ENCODE assay signal across 24 mouse cellular contexts in genomic region chr15:77444746-77445145, GRCm38 (mm10). TPM values are rescaled to one million over a fixed set of nuclear protein-coding genes. Genes with fewer than 3 reads are reported as not detected.
DNase-seq lines count a peak whose midpoint lies in the region; ATAC-seq and TF ChIP-seq lines count a peak whose summit lies in the region.
"Not testable (repeated sequence)": the region's sequence is repeated elsewhere in the genome, so short reads cannot be mapped to it uniquely, and the experiment has no call there.
"Had no signal": no experiment of that assay in that cellular context is flagged by ENCODE, and none has a peak within 500 bp of the region (broad histone marks: within the 10 kb centered on the region; RNA-seq: fewer than 3 reads in every experiment).

No protein-coding gene starts in this region.

- TF ChIP-seq CTCF in brain, embryonic 14.5 days (IDR thresholded peaks at IDR 0.05; ENCODE audit: borderline replicate concordance, extremely low read depth, insufficient read depth, insufficient read length): not testable (repeated sequence)

- DNase-seq in brain, embryonic 14.5 days (ENCODE audit: low read depth): peak; percentile 53
- peak; percentile 24 for DNase-seq in layer of hippocampus, adult 11-12 months (ENCODE audit: low spot score)
- DNase-seq in layer of hippocampus, postnatal 10 days (ENCODE audit: low spot score in 2 of 2): peak; percentile 7 to 28
- DNase-seq in left cerebral cortex, adult 9 months (ENCODE audit: low spot score in 2 of 2): peak; percentile 14 to 56
- DNase-seq in midbrain, embryonic 14.5 days: peak; percentile 19
- peak; percentile 37 for DNase-seq in right cerebral cortex, postnatal 25 days

- not testable (repeated sequence) for H3K9me3 ChIP-seq in midbrain, embryonic 14.5 days (ENCODE audit: control insufficient read depth, low read length)

- H3K27me3 ChIP-seq in midbrain, embryonic 14.5 days (ENCODE audit: control insufficient read depth, insufficient read depth, low read length): not testable (repeated sequence)

- TF ChIP-seq POLR2A in brain, embryonic 14.5 days (IDR thresholded peaks at IDR 0.05; ENCODE audit: borderline replicate concordance, extremely low read depth, insufficient read depth, insufficient read length, poor library complexity, severe bottlenecking): not testable (repeated sequence)

- H3K9ac ChIP-seq in midbrain, embryonic 14.5 days (replicated peaks; ENCODE audit: low read length): not testable (repeated sequence)

- H3K4me1 ChIP-seq in midbrain, embryonic 14.5 days (ENCODE audit: control insufficient read depth, insufficient read depth, low read length): not testable (repeated sequence)

- WGBS in midbrain, embryonic 14.5 days: 76% methylated on average over 8 of the region's 8 CpGs

- peak; percentile 89 for ATAC-seq in frontal cortex, adult (ENCODE audit: low TSS enrichment)
- ATAC-seq in midbrain, embryonic 14.5 days (ENCODE audit: low FRiP score, low TSS enrichment): not testable (repeated sequence)

- H3K4me2 ChIP-seq in midbrain, embryonic 14.5 days (ENCODE audit: low read length): not testable (repeated sequence)

- H3K4me3 ChIP-seq in midbrain, embryonic 14.5 days (replicated peaks; ENCODE audit: low read depth, low read length): not testable (repeated sequence)

- H3K27ac ChIP-seq in midbrain, embryonic 14.5 days (replicated peaks; ENCODE audit: low read depth, low read length): not testable (repeated sequence)

- not testable (repeated sequence) for H3K36me3 ChIP-seq in midbrain, embryonic 14.5 days (ENCODE audit: control insufficient read depth, insufficient read depth, low read length)

RNA-seq across cellular contexts. Expression of gene Apol7b, which starts 2.5 kb away (rescaled TPM):
- not detected in 2 replicates for polyA plus RNA-seq in brain, embryonic 14.5 days (2012; rRNA removed)
- not detected for total RNA-seq in layer of hippocampus, postnatal 10 days (2021)
- not detected in 2 replicates for polyA plus RNA-seq in midbrain, embryonic 14.5 days (2014; fragmentation: Nextera tagmentation; extraction: Ambion mirVana)
- total RNA-seq: CH12.LX; G1E; granulocyte monocyte progenitor cell, adult 5-6 weeks; heart, postnatal 4 days had no signal
- polyA plus RNA-seq: forebrain, embryonic 16.5 days; G1E; heart, embryonic 10.5 days; heart, embryonic 16.5 days; hindbrain, embryonic 14.5 days; intestine, embryonic 14.5 days; kidney, adult 2 months; kidney, postnatal 0 days; liver, embryonic 12.5 days; midbrain, embryonic 10.5 days; neural tube, embryonic 15.5 days had no signal

RNA-seq across cellular contexts. Expression of gene Apol10a, which starts 32.1 kb away (rescaled TPM):
- not detected in 2 replicates for polyA plus RNA-seq in brain, embryonic 14.5 days (2012; rRNA removed)
- not detected for total RNA-seq in layer of hippocampus, postnatal 10 days (2021)
- polyA plus RNA-seq in midbrain, embryonic 14.5 days (2014; fragmentation: Nextera tagmentation; extraction: Ambion mirVana): not detected in 2 replicates
- total RNA-seq: adrenal gland, adult 8-10 months; CH12.LX; gastrocnemius, postnatal 10 days; granulocyte monocyte progenitor cell, adult 5-6 weeks; heart, postnatal 4 days had no signal
- polyA plus RNA-seq: forebrain, embryonic 16.5 days; G1E; heart, embryonic 10.5 days; hindbrain, embryonic 14.5 days; intestine, embryonic 14.5 days; limb, embryonic 13.5 days; midbrain, embryonic 10.5 days; neural tube, embryonic 15.5 days had no signal

RNA-seq across cellular contexts. Expression of gene Apol9a, which starts 33.8 kb away (rescaled TPM):
- 0.23 TPM in 1 of 2 replicates, not detected in the other for polyA plus RNA-seq in brain, embryonic 14.5 days (2012; rRNA removed)
- under 1 TPM in 1 of 2 experiments, not detected in 1; 0.83 TPM for total RNA-seq in layer of hippocampus, postnatal 10 days (2021)
- polyA plus RNA-seq in midbrain, embryonic 14.5 days (2014; fragmentation: Nextera tagmentation; extraction: Ambion mirVana): not detected in 2 replicates
- total RNA-seq: CH12.LX; gastrocnemius, postnatal 10 days; granulocyte monocyte progenitor cell, adult 5-6 weeks had no signal
- polyA plus RNA-seq: G1E; heart, embryonic 10.5 days; hindbrain, embryonic 14.5 days; limb, embryonic 13.5 days; liver, embryonic 12.5 days; midbrain, embryonic 10.5 days had no signal

RNA-seq across cellular contexts. Expression of gene Apol7a, which starts 45.8 kb away (rescaled TPM):
- polyA plus RNA-seq in brain, embryonic 14.5 days (2012; rRNA removed): not detected in 2 replicates
- total RNA-seq in layer of hippocampus, postnatal 10 days (2021): under 1 TPM; 0.32 to 0.42 TPM
- polyA plus RNA-seq in midbrain, embryonic 14.5 days (2014; fragmentation: Nextera tagmentation; extraction: Ambion mirVana): not detected in 2 replicates
- total RNA-seq: CH12.LX; granulocyte monocyte progenitor cell, adult 5-6 weeks had no signal
- polyA plus RNA-seq: forebrain, embryonic 16.5 days; G1E; heart, embryonic 10.5 days; hindbrain, embryonic 14.5 days; kidney, adult 2 months; limb, embryonic 13.5 days; midbrain, embryonic 10.5 days; neural tube, embryonic 15.5 days had no signal
